Mouse (Mus musculus): ENCODE measurements around the gene Rps27.

DNA sequence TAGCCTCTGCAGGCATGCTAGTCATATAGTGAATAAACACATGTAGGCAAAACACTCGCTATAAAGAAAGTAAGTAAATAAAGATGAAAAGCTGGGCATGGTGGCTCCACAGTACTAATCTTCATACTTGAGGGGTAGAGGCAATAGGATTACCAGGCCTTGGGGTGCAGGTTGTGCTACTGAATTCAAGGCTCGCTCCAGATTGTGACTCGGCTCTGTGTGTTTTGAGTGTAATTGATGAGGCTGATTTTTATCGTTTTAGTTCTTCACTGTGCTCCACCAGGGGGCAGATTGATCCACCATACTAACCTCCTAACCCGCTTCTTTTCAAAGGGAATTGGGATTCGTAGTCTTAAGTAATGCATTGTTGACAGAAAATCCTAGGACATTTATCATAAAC is 6.6 kb upstream of the Rps27 start:
- TF ChIP-seq CTCF (IDR thresholded peaks at IDR 0.05; ENCODE audit: borderline replicate concordance, control insufficient read depth, extremely low read depth, insufficient read depth, low read length, poor library complexity) (no peak), POLR2A (IDR thresholded peaks at IDR 0.05; ENCODE audit: control insufficient read depth, extremely low read depth, insufficient read depth, low read length, poor library complexity) (no peak)
